Mouse (Mus musculus) heart, postnatal 0 days (tissue): ENCODE data around the gene Lif.

Source experiments
- CTCF ChIP-seq: IDR thresholded peaks from 2 replicates; pipeline ENCODE4 v1.5.1; 2016; ENCODE audit warnings: antibody characterized with exemption, control low read depth, low read depth
- EP300 ChIP-seq: IDR thresholded peaks from 2 replicates; pipeline ENCODE4 v1.6.1; 2016; ENCODE audit warnings: antibody characterized with exemption, low read depth

DNA sequence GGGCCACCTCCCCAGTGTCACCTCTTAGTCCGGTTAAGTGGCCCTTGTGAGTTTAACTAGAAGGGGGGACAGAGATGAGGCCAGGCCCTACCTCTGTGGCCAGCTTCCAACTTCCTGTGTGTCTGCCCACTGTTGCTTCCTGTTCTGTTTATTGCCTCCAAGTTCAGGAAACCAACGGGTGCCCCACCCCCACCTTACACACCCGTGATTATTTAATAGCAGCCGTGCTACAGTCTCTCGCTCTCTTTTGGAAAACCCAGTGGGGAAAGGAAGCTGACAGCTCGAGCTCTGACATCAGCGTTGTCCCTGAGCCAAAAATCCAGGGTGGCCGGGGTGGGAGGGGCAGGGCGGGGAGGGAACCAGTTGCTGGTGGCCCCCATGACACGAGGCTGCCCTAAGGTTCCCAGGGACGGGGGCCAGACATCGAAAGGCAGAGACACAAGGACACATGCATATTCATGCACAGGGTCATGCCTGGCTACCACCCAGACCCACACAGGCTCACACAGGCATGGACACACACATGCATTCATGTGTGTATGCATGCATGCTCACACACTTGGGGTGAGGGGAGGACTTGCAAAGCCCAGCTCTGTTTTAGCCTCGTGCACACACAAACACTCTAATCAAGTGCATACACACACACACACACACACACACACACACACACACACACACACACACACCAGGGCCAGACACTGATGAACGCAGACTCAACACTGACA lies 3.3 kb downstream of the Lif start:
- TF ChIP-seq CTCF: no peak
- TF ChIP-seq EP300: no peak
